Mouse (Mus musculus) ovary, postnatal 10 days (tissue): Measurements from ENCODE around the gene Cmip.
"Not testable (repeated sequence)": the region's sequence is repeated elsewhere in the genome, so short reads cannot be mapped to it uniquely, and the experiment has no call there.

ENCODE experiments used
- DNase-seq: peaks from one replicate; pipeline ENCODE4 v3.0.0; 2022; ENCODE audit warnings: low spot score

Gene Cmip

GRCm38 (mm10) chr8:117423029-117423428 is 166.2 kb downstream of the Cmip start:
- peak; percentile 17 for DNase-seq

GRCm38 (mm10) chr8:117427816-117428215 is 171.0 kb downstream of the Cmip start:
- DNase-seq = not testable (repeated sequence)

- DNase-seq = no peak
These were observed 171.8 kb downstream of the Cmip start for GRCm38 (mm10) chr8:117428524-117429162.

GRCm38 (mm10) chr8:117430624-117431023 is 173.8 kb downstream of the Cmip start:
- DNase-seq = no peak

DNA sequence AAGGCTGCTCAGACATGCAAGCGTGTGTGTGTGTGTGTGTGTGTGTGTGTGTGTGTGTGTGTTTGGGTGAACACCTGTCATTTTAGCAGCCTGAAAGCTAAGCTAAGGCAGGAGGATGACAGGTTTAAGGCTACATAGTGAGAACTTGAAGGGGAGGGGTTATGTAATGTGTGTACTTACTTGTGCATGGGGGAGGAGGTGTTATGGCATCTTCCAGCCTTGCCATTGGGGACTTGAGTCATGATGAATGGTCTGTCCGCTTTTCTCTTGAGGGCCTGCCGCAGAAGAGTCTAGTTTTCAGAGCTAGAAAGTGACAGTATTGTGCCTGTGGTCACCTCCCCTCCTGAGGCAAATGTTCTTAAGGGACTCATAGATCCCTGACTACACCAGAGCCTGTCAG is 174.7 kb downstream of the Cmip start:
- DNase-seq = no peak

GRCm38 (mm10) chr8:117432111-117432510 is 175.2 kb downstream of the Cmip start:
- no peak for DNase-seq

GRCm38 (mm10) chr8:117433968-117434367 is 177.1 kb downstream of the Cmip start:
- DNase-seq = no peak

DNA sequence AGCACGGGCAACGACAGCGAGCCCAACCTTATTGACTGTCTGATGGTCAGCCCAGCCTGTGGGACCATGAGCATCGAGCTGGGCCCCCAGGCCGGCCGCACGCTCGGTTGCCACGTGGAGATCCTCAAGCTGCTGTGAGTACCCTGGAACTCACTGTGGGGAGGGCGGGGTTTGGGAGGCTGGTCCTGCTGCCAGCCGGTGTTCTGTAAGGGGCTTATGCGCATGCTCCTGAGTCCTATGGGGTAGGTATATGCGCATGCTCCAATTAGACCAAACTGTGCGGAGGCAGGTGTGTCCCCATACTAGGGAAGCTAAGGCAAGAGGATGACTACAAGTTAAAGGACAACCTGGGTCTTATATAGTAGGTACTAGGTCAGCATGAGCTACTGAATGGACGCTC is 179.9 kb downstream of the Cmip start:
- DNase-seq = no peak

- peak; percentile 3 for DNase-seq
These were observed 180.8 kb downstream of the Cmip start for GRCm38 (mm10) chr8:117437616-117438015.

- DNase-seq = no peak
These were observed 183.5 kb downstream of the Cmip start for GRCm38 (mm10) chr8:117440317-117440716.

- no peak for DNase-seq
These were observed 183.9 kb downstream of the Cmip start for GRCm38 (mm10) chr8:117440759-117441158.

- no peak for DNase-seq
These were observed 188.6 kb downstream of the Cmip start for GRCm38 (mm10) chr8:117445507-117445906.

- no peak for DNase-seq
These were observed 189.6 kb downstream of the Cmip start for GRCm38 (mm10) chr8:117446344-117446997.

DNA sequence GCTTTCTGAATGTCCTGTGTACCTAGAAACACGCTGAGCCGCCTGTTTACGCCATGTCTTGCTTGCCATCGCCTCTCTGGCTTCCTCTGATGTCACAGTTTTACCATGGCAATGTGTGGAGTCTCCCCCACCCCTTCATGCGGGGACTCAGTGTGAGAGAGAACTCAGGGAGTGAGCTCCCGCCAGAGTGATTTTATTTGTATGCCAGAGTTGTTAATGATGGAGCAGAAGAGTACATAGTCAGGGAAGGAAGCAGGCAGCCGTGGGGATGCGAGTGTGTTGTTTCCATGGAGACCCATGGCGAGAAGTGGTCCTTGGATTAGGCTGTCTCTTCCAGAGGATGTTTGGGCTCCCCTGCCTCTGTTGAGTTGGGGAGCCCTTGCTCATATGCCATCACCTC is 194.2 kb downstream of the Cmip start:
- no peak for DNase-seq

DNA sequence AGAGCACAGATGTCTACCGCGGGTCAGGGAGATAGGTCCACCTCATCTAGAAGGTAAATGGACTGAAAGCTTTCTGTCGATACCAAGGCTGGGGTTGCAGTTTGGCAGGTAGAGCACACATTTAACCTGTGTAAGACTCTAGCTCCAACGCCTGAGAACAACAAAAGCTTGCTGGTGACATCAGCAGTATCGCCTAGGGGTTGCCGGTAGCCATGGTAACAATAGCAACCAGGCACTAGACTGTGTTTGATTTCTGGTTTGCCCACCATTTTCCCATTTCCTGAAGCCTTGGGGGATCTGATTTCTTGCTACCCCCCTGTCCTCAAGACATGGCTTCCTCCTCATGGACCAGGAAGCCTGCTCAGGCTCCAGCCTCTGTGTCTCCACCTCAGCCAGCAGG is 197.1 kb downstream of the Cmip start:
- DNase-seq = no peak

GRCm38 (mm10) chr8:117454516-117455116 is 197.8 kb downstream of the Cmip start:
- DNase-seq = no peak

DNA sequence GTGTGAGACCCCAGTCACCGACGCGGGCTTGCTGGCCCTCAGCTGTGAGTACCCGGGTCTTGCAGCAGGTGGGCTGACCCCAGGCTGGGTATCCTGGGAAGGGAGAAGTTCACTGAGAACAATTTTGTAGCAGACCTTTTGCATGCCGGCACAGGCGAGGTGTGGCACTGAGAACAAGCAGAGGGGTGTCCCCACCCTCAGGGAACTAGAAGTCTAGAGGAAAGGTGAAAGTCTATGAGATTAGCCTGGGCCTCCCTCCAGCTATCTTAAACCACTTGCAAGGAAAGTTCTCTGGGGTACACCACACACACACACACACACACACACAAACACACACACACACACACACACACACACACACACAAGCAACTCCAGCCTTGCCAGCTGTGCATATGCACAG is 198.8 kb downstream of the Cmip start:
- no peak for DNase-seq

- DNase-seq = no peak
These were observed 201.6 kb downstream of the Cmip start for GRCm38 (mm10) chr8:117458440-117458839.

- no peak for DNase-seq
These were observed 205.9 kb downstream of the Cmip start for GRCm38 (mm10) chr8:117462701-117463284.

- DNase-seq = no peak
These were observed 207.7 kb downstream of the Cmip start for GRCm38 (mm10) chr8:117464525-117464924.

GRCm38 (mm10) chr8:117465250-117465649 is 208.4 kb downstream of the Cmip start:
- no peak for DNase-seq

DNA sequence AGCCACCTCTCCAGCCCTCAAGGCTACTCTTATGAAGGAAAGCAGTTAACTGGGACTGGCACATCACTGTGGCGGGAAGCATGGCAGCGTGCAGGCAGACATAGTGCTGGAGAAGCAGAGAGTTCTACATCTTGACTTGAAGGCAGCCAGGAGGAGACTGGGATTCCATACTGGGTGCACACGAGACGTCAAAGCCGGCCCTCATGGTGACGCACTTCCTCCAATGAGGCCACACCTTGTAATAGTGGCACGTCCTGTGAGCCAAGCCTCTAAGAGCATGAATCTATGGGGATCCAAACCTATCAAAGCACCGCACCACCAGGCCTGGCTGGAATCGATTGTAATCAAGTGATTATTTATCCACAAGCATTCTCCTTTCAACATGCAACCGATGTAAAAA is 210.6 kb downstream of the Cmip start:
- no peak for DNase-seq
